Mouse (Mus musculus): ENCODE measurements around the gene Hoxa6. TPM values are rescaled to one million over a fixed set of nuclear protein-coding genes. Genes with fewer than 3 reads are reported as not detected.
A peak's percentile ranks its signal among the peaks of the same experiment; 100 is the strongest.

Gene Hoxa6
- polyA plus RNA-seq, 1 experiment, result 1.7 TPM

- Histone ChIP-seq H3K4me3 (replicated peaks; ENCODE audit: extremely low read depth, low read depth, low read length) (peak overlapping the region; percentile 47), H3K4me1 (ENCODE audit: control insufficient read depth, insufficient read depth, low read length) (peaks cover 6% of the 10 kb centered on the region)
- no peak for TF ChIP-seq POLR2A (IDR thresholded peaks at IDR 0.05; ENCODE audit: borderline replicate concordance, extremely low read depth, low read depth, low read length)
- no peak for DNase-seq
- 23% methylated on average over 14 of the region's 14 CpGs for whole genome bisulfite sequencing
Observed at GRCm38 (mm10) chr6:52162611-52163365, 45.7 kb downstream of the Hoxa6 start.

GRCm38 (mm10) chr6:52162093-52162380 lies 46.5 kb downstream of the Hoxa6 start:
- H3K4me3 ChIP-seq (replicated peaks; ENCODE audit: extremely low read depth, low read depth, low read length), result no peak overlapping the region
- 15% methylated on average over 1 of the region's 1 CpGs for WGBS

GRCm38 (mm10) chr6:52161336-52162092 lies 47.0 kb downstream of the Hoxa6 start:
- WGBS, result 19% methylated on average over 8 of the region's 8 CpGs
- Histone ChIP-seq H3K4me3 (replicated peaks; ENCODE audit: extremely low read depth, low read depth, low read length) (peak overlapping the region; percentile 21), H3K4me1 (ENCODE audit: control insufficient read depth, insufficient read depth, low read length) (peaks cover 6% of the 10 kb centered on the region)
- no peak for DNase-seq
- TF ChIP-seq CTCF (IDR thresholded peaks at IDR 0.05; ENCODE audit: insufficient read depth, low read length) (no peak), POLR2A (IDR thresholded peaks at IDR 0.05; ENCODE audit: borderline replicate concordance, extremely low read depth, low read depth, low read length) (no peak)

More at GRCm38 (mm10) chr6:52162093-52162380, 46.5 kb downstream of the Hoxa6 start:
- peaks cover 6% of the 10 kb centered on the region for H3K4me1 ChIP-seq (ENCODE audit: control insufficient read depth, insufficient read depth, low read length)
- DNase-seq, result peak; percentile 9
- TF ChIP-seq POLR2A (IDR thresholded peaks at IDR 0.05; ENCODE audit: borderline replicate concordance, extremely low read depth, low read depth, low read length) (no peak), CTCF (IDR thresholded peaks at IDR 0.05; ENCODE audit: insufficient read depth, low read length) (no peak)

GRCm38 (mm10) chr6:52160511-52161335 lies 47.8 kb downstream of the Hoxa6 start:
- TF ChIP-seq CTCF (IDR thresholded peaks at IDR 0.05; ENCODE audit: insufficient read depth, low read length) (no peak), POLR2A (IDR thresholded peaks at IDR 0.05; ENCODE audit: borderline replicate concordance, extremely low read depth, low read depth, low read length) (0 out of 2 replicates have a peak, but pooled peaks have one; percentile 11)
- WGBS, result 9% methylated on average over 30 of the region's 30 CpGs
- Histone ChIP-seq H3K4me3 (replicated peaks; ENCODE audit: extremely low read depth, low read depth, low read length) (peak overlapping the region; percentile 21), H3K4me1 (ENCODE audit: control insufficient read depth, insufficient read depth, low read length) (peaks cover 3% of the 10 kb centered on the region)
- peak; percentile 38 for DNase-seq

GRCm38 (mm10) chr6:52159979-52160378 lies 48.5 kb downstream of the Hoxa6 start:
- DNase-seq, result peak; percentile 12

GRCm38 (mm10) chr6:52159164-52159761 lies 49.3 kb downstream of the Hoxa6 start:
- peak overlapping the region; percentile 91 for H3K4me3 ChIP-seq (replicated peaks; ENCODE audit: extremely low read depth, low read depth, low read length)
- H3K4me1 ChIP-seq (ENCODE audit: control insufficient read depth, insufficient read depth, low read length), result peaks cover 3% of the 10 kb centered on the region; the same call in 1 of the 2 replicates
- peak; percentile 30 for DNase-seq
- WGBS, result 6% methylated on average over 12 of the region's 12 CpGs
- TF ChIP-seq POLR2A (IDR thresholded peaks at IDR 0.05; ENCODE audit: borderline replicate concordance, extremely low read depth, low read depth, low read length), result peak; percentile 45; the same call in 1 of the 2 replicates
- TF ChIP-seq CTCF (IDR thresholded peaks at IDR 0.05; ENCODE audit: insufficient read depth, low read length), result no peak

More at GRCm38 (mm10) chr6:52159979-52160378, 48.5 kb downstream of the Hoxa6 start:
- no peak for TF ChIP-seq POLR2A (IDR thresholded peaks at IDR 0.05; ENCODE audit: borderline replicate concordance, extremely low read depth, low read depth, low read length)
- no peak for TF ChIP-seq CTCF (IDR thresholded peaks at IDR 0.05; ENCODE audit: insufficient read depth, low read length)
- WGBS, result 9% methylated on average over 9 of the region's 9 CpGs
- Histone ChIP-seq H3K4me1 (ENCODE audit: control insufficient read depth, insufficient read depth, low read length) (peaks cover 3% of the 10 kb centered on the region), H3K4me3 (replicated peaks; ENCODE audit: extremely low read depth, low read depth, low read length) (peak overlapping the region; percentile 1)

- DNase-seq, result peak; percentile 62
- under 1% methylated on average over 55 of the region's 55 CpGs for WGBS
- TF ChIP-seq CTCF (IDR thresholded peaks at IDR 0.05; ENCODE audit: insufficient read depth, low read length) (no peak), POLR2A (IDR thresholded peaks at IDR 0.05; ENCODE audit: borderline replicate concordance, extremely low read depth, low read depth, low read length) (peak; percentile 66; the same call in 1 of the 2 replicates)
- peaks cover 3% of the 10 kb centered on the region; the same call in 1 of the 2 replicates for H3K4me1 ChIP-seq (ENCODE audit: control insufficient read depth, insufficient read depth, low read length)
- peak within 1 kb of the TSS; percentile 91 for H3K4me3 ChIP-seq (replicated peaks; ENCODE audit: extremely low read depth, low read depth, low read length)
Observed at GRCm38 (mm10) chr6:52158276-52159051, 50.1 kb downstream of the Hoxa6 start, which contains the start of gene Hoxa1. Gene Hoxa1, minus strand, starts transcription at chr6:52158317.

Data from lung, adult 2 months (tissue).